Mouse (Mus musculus) hindbrain, embryonic 12.5 days (tissue): ENCODE measurements at regions not wholly inside any gene's neighbourhood (a gene's known extent, or its start where the extent isn't known, plus 50 kb on each side); places are given as distances from the start of the nearest gene placed in this dataset.

ENCODE experiments used
- ATAC-seq: fragments of 200-750 bp; cut with Nextera tagmentation; 2 replicates; pipeline ENCODE4 v1.8.0; 2017; ENCODE audit warnings: moderate TSS enrichment; ENCODE audit not compliant: low FRiP score
- H3K27ac ChIP-seq: fragments of 300-500 bp; sonication (generic); 2 replicates; pipeline ENCODE4 v1.5.1; 2016; ENCODE audit warnings: mild to moderate bottlenecking
- H3K27me3 ChIP-seq: fragments of 300-500 bp; sonication (generic); 2 replicates; pipeline ENCODE4 v1.6.1; 2016; ENCODE audit warnings: mild to moderate bottlenecking
- H3K36me3 ChIP-seq: fragments of 300-500 bp; sonication (generic); 2 replicates; pipeline ENCODE4 v1.6.1; 2016; ENCODE audit warnings: mild to moderate bottlenecking
- H3K4me1 ChIP-seq: fragments of 300-500 bp; sonication (generic); 2 replicates; pipeline ENCODE4 v1.6.1; 2016
- H3K4me2 ChIP-seq: fragments of 300-500 bp; sonication (generic); replicated peaks from 2 replicates; pipeline ENCODE4 v1.6.1; 2016; ENCODE audit warnings: mild to moderate bottlenecking
- H3K4me3 ChIP-seq: fragments of 300-500 bp; sonication (generic); 2 replicates; pipeline ENCODE4 v1.5.1; 2016; ENCODE audit warnings: mild to moderate bottlenecking
- H3K9ac ChIP-seq: fragments of 300-500 bp; sonication (generic); 2 replicates; pipeline ENCODE4 v1.6.1; 2016; ENCODE audit warnings: mild to moderate bottlenecking, moderate library complexity
- H3K9me3 ChIP-seq: fragments of 300-500 bp; sonication (generic); replicated peaks from 2 replicates; pipeline ENCODE4 v1.6.1; 2016; ENCODE audit warnings: mild to moderate bottlenecking
- WGBS: fragments of 180-500 bp; shearing (Covaris S2); methylation state at CpG from one replicate; pipeline ENCODE4 v1.1.7; 2016; 5-methylcytosine and 5-hydroxymethylcytosine counted together

- WGBS, result 84% methylated on average over 6 of the region's 6 CpGs
- peaks cover 5% of the 10 kb centered on the region; the same call in 1 of the 2 replicates for H3K4me1 ChIP-seq
These were observed 51.3 kb upstream of the Mki67 start for GRCm38 (mm10) chr7:135767493-135767892.

GRCm38 (mm10) chr7:135768064-135768463, 51.9 kb upstream of the Mki67 start:
- ATAC-seq, result no peak
- WGBS, result 73% methylated on average over 11 of the region's 11 CpGs
- H3K9me3 ChIP-seq, result no peaks in the 10 kb centered on the region

More at GRCm38 (mm10) chr7:135767493-135767892, 51.3 kb upstream of the Mki67 start:
- no peak for ATAC-seq
- H3K9me3 ChIP-seq, result no peaks in the 10 kb centered on the region
- no peak overlapping the region for H3K9ac ChIP-seq
- H3K36me3 ChIP-seq, result no peaks in the 10 kb centered on the region
- no peak overlapping the region for H3K4me2 ChIP-seq
- H3K4me3 ChIP-seq, result no peak overlapping the region
- no peak overlapping the region for H3K27ac ChIP-seq
- H3K27me3 ChIP-seq, result no peaks in the 10 kb centered on the region

DNA sequence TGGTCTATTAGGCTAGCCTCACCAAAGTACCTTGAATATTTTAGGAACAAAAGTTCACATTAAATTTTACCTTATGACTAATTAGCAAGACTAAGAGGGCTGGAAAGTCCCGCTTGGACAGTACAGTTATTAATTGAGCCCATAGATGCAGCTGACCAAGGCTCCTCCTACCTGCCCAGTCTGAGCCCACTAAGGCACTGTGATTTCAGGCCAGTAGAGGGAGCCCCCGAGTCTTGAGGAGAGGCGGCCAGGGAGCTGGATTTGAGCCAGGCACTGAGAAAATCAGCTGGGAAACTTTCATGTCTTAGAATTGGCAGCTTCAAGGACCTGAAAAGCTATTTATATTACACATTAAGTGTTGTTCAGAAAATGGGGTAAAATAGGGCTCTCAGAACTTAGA, 52.4 kb upstream of the Mki67 start:
- peaks cover 5% of the 10 kb centered on the region; the same call in 1 of the 2 replicates for H3K4me1 ChIP-seq
- no peak overlapping the region for H3K4me3 ChIP-seq
- no peak overlapping the region for H3K27ac ChIP-seq
- no peak overlapping the region for H3K9ac ChIP-seq
- 13% methylated on average over 3 of the region's 3 CpGs for WGBS
- no peaks in the 10 kb centered on the region for H3K27me3 ChIP-seq
- H3K36me3 ChIP-seq, result no peaks in the 10 kb centered on the region
- ATAC-seq, result no peak
- H3K4me2 ChIP-seq, result no peak overlapping the region
- H3K9me3 ChIP-seq, result no peaks in the 10 kb centered on the region

More at GRCm38 (mm10) chr7:135768064-135768463, 51.9 kb upstream of the Mki67 start:
- H3K27me3 ChIP-seq, result no peaks in the 10 kb centered on the region
- no peak overlapping the region for H3K9ac ChIP-seq
- no peaks in the 10 kb centered on the region for H3K36me3 ChIP-seq
- no peak overlapping the region for H3K27ac ChIP-seq
- H3K4me3 ChIP-seq, result no peak overlapping the region
- H3K4me1 ChIP-seq, result peaks cover 5% of the 10 kb centered on the region; the same call in 1 of the 2 replicates
- no peak overlapping the region for H3K4me2 ChIP-seq

GRCm38 (mm10) chr7:135769082-135769673, 53.0 kb upstream of the Mki67 start:
- Histone ChIP-seq H3K9ac (no peak overlapping the region), H3K9me3 (no peaks in the 10 kb centered on the region), H3K4me1 (peaks cover 5% of the 10 kb centered on the region; the same call in 1 of the 2 replicates), H3K4me2 (no peak overlapping the region), H3K27ac (no peak overlapping the region), H3K36me3 (no peaks in the 10 kb centered on the region), H3K27me3 (no peaks in the 10 kb centered on the region), H3K4me3 (no peak overlapping the region)
- 75% methylated on average over 21 of the region's 21 CpGs for WGBS
- no peak for ATAC-seq

- 0 out of 2 replicates have a peak, but pooled peaks have one; percentile 52 for ATAC-seq
- 66% methylated on average over 6 of the region's 6 CpGs for WGBS
These were observed 53.9 kb upstream of the Mki67 start for GRCm38 (mm10) chr7:135770051-135770450.

DNA sequence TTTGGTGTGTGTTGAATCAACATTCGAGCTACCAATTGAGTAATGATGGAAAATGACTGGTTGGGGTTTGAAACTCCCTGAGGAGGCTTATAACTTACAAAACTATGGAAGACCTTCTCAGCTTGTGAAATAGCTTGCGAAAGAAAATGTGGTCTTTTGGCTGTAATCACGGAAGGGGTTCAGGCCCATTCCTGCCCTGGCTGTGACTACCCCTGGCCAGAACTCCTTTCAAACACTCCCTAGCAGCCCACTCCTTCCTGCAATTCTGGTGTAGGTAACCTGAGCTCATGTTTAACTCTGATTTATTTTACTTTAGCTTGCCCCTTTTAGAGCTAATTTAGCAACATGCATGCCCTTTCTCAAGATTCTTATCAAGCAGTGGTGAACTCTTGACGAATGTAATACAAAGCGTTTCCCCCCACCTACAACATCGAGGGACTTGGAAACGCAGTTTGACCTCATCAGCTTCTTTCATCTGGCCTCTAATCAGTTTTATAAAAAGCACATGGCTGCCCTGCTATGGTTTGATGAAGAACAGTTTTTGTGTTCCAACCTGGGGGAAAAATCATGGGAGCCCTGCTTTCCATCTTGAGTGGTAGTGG, 59.8 kb upstream of the Mki67 start:
- H3K4me2 ChIP-seq, result no peak overlapping the region
- no peak overlapping the region for H3K9ac ChIP-seq
- H3K9me3 ChIP-seq, result no peaks in the 10 kb centered on the region
- no peaks in the 10 kb centered on the region for H3K4me1 ChIP-seq
- H3K36me3 ChIP-seq, result no peaks in the 10 kb centered on the region
- H3K27me3 ChIP-seq, result no peaks in the 10 kb centered on the region
- no peak overlapping the region for H3K4me3 ChIP-seq
- ATAC-seq, result no peak
- 77% methylated on average over 7 of the region's 7 CpGs for WGBS
- H3K27ac ChIP-seq, result no peak overlapping the region

More at GRCm38 (mm10) chr7:135770051-135770450, 53.9 kb upstream of the Mki67 start:
- H3K4me1 ChIP-seq, result peaks cover 5% of the 10 kb centered on the region; the same call in 1 of the 2 replicates
- H3K4me2 ChIP-seq, result no peak overlapping the region
- H3K9me3 ChIP-seq, result no peaks in the 10 kb centered on the region
- no peaks in the 10 kb centered on the region for H3K27me3 ChIP-seq
- no peak overlapping the region for H3K27ac ChIP-seq
- H3K4me3 ChIP-seq, result no peak overlapping the region
- no peaks in the 10 kb centered on the region for H3K36me3 ChIP-seq
- no peak overlapping the region for H3K9ac ChIP-seq

GRCm38 (mm10) chr7:135790167-135790566, 74.0 kb upstream of the Mki67 start:
- Histone ChIP-seq H3K9ac (no peak overlapping the region), H3K27me3 (no peaks in the 10 kb centered on the region), H3K4me3 (no peak overlapping the region), H3K36me3 (no peaks in the 10 kb centered on the region), H3K4me2 (no peak overlapping the region), H3K27ac (no peak overlapping the region), H3K9me3 (no peaks in the 10 kb centered on the region), H3K4me1 (peaks cover 7% of the 10 kb centered on the region; the same call in 1 of the 2 replicates)
- 79% methylated on average over 1 of the region's 1 CpGs for WGBS
- no peak for ATAC-seq

DNA sequence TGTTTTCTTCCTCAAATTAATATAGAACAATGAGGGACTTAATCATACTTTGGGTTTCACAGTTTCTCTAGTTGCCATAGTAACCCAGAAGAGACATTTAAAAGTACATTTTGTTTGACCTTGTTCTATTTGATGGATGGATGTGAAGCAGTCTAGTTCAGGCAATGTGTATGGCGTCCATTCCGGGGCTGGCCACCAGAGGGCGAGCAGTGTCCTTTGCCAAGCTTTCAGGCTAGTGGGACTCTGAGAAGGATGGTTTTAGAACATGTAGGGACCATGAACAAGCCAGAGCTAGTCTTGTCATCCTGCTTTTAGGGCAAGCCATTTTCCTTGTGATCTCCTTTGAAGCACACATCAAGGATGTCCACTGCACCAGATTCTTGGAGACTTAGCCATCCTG, 74.8 kb upstream of the Mki67 start:
- no peaks in the 10 kb centered on the region for H3K36me3 ChIP-seq
- H3K27ac ChIP-seq, result no peak overlapping the region
- no peak overlapping the region for H3K4me3 ChIP-seq
- H3K9ac ChIP-seq, result no peak overlapping the region
- H3K4me2 ChIP-seq, result no peak overlapping the region
- under 1% methylated on average over 3 of the region's 3 CpGs for WGBS
- no peaks in the 10 kb centered on the region for H3K9me3 ChIP-seq
- H3K4me1 ChIP-seq, result peaks cover 11% of the 10 kb centered on the region; the same call in 1 of the 2 replicates
- H3K27me3 ChIP-seq, result no peaks in the 10 kb centered on the region
- ATAC-seq, result no peak; the same call in 1 of the 2 replicates

DNA sequence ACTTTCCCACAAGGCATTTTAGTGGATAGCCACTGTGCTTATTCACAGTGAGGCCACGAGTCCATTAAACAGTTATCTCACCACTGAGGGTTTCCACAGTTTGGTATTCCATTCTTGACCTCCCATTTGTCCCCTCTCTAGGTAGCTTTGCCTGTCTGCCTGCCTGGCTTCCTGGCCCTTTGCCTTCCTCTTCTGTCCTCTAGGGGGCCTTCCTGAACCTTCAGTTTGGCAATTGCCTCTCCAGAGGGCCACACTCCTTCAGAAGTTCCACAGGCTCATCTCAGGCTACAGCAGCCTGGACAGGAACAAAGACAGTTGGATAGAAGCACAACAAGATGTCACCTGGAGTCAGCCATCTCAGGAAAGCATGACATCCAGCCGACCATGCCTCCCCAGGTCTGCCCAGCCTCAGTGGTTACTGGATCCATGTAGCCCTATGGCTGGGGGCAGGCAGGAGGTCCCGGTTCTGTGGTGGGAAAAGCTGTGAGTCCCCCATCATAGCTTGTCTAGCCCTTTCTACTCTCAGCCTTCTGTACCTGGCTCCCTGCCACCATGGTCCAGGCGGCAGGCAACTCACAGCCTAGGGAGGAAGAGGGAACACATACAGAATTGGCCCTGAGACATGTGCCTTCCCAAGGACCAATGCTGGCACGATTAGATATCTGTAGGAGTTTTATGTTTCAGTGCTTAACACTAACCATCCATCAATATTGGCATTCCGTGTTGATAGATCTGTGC, 76.0 kb upstream of the Mki67 start:
- Histone ChIP-seq H3K4me3 (no peak overlapping the region), H3K4me2 (no peak overlapping the region), H3K27me3 (no peaks in the 10 kb centered on the region), H3K9me3 (no peaks in the 10 kb centered on the region), H3K36me3 (no peaks in the 10 kb centered on the region), H3K27ac (no peak overlapping the region), H3K9ac (no peak overlapping the region), H3K4me1 (peaks cover 11% of the 10 kb centered on the region; the same call in 1 of the 2 replicates)
- no peak for ATAC-seq
- 77% methylated on average over 6 of the region's 6 CpGs for WGBS

- Histone ChIP-seq H3K27ac (no peak overlapping the region), H3K4me3 (no peak overlapping the region), H3K4me1 (peaks cover 11% of the 10 kb centered on the region; the same call in 1 of the 2 replicates), H3K4me2 (no peak overlapping the region), H3K9me3 (no peaks in the 10 kb centered on the region), H3K9ac (no peak overlapping the region), H3K36me3 (no peaks in the 10 kb centered on the region), H3K27me3 (no peaks in the 10 kb centered on the region)
- ATAC-seq, result no peak
- 31% methylated on average over 8 of the region's 8 CpGs for WGBS
These were observed 76.8 kb upstream of the Mki67 start for GRCm38 (mm10) chr7:135792918-135793317.

GRCm38 (mm10) chr7:135794238-135794637, 78.1 kb upstream of the Mki67 start:
- Histone ChIP-seq H3K27ac (no peak overlapping the region), H3K27me3 (no peaks in the 10 kb centered on the region), H3K36me3 (no peaks in the 10 kb centered on the region), H3K4me1 (peaks cover 11% of the 10 kb centered on the region; the same call in 1 of the 2 replicates), H3K9me3 (no peaks in the 10 kb centered on the region), H3K9ac (no peak overlapping the region), H3K4me2 (no peak overlapping the region), H3K4me3 (no peak overlapping the region)
- 29% methylated on average over 7 of the region's 7 CpGs for WGBS
- no peak for ATAC-seq

DNA sequence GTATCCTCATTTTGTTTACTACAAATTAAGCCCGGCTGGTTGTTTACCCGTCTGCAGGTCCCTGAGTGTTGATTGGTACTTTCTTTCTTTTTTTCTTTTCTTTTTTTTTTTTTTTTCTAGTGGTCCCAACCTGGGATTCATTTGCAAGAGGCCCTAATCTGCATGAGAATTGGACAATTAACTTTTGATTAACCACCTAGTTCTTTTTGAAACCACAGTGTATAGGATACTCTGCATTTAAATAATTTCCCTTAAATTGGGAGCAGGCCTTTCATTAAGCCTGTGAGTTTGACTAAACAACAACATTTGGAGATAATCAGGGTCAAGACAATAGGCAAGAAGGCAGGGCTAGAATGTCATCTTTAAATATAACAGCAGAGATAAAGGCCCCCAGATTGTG, 78.5 kb upstream of the Mki67 start:
- H3K4me3 ChIP-seq, result no peak overlapping the region
- no peak overlapping the region for H3K9ac ChIP-seq
- no peak overlapping the region for H3K27ac ChIP-seq
- no peaks in the 10 kb centered on the region for H3K36me3 ChIP-seq
- 37% methylated on average over 2 of the region's 2 CpGs for WGBS
- peaks cover 11% of the 10 kb centered on the region; the same call in 1 of the 2 replicates for H3K4me1 ChIP-seq
- H3K9me3 ChIP-seq, result no peaks in the 10 kb centered on the region
- no peaks in the 10 kb centered on the region for H3K27me3 ChIP-seq
- H3K4me2 ChIP-seq, result no peak overlapping the region
- no peak for ATAC-seq
